Mouse (Mus musculus) G1E (cell line): ENCODE data around the gene Erc2.

Source experiments
- CTCF ChIP-seq: IDR thresholded peaks from 2 replicates; pipeline ENCODE4 v1.5.1; 2012; ENCODE audit warnings: low read depth, low read length, inconsistent platforms, mixed read lengths
- GATA1 ChIP-seq: IDR thresholded peaks from 2 replicates; pipeline ENCODE4 v1.6.1; 2012; ENCODE audit warnings: borderline replicate concordance, low read length, inconsistent platforms, mixed read lengths
- GATA2 ChIP-seq: IDR thresholded peaks from 2 replicates; pipeline ENCODE4 v1.6.1; 2012; ENCODE audit warnings: low read depth, low read length, inconsistent platforms, borderline replicate concordance
- TAL1 ChIP-seq: conservative IDR thresholded peaks from 2 replicates; pipeline ENCODE4 v1.6.1; 2012; ENCODE audit warnings: low read depth, low read length, inconsistent platforms, mixed read lengths

- TF ChIP-seq CTCF (no peak), GATA1 (no peak), GATA2 (no peak), TAL1 (no peak)
Observed at GRCm38 (mm10) chr14:27847291-27847690, 225.1 kb downstream of the Erc2 start.
